In the genomic region with DNA sequence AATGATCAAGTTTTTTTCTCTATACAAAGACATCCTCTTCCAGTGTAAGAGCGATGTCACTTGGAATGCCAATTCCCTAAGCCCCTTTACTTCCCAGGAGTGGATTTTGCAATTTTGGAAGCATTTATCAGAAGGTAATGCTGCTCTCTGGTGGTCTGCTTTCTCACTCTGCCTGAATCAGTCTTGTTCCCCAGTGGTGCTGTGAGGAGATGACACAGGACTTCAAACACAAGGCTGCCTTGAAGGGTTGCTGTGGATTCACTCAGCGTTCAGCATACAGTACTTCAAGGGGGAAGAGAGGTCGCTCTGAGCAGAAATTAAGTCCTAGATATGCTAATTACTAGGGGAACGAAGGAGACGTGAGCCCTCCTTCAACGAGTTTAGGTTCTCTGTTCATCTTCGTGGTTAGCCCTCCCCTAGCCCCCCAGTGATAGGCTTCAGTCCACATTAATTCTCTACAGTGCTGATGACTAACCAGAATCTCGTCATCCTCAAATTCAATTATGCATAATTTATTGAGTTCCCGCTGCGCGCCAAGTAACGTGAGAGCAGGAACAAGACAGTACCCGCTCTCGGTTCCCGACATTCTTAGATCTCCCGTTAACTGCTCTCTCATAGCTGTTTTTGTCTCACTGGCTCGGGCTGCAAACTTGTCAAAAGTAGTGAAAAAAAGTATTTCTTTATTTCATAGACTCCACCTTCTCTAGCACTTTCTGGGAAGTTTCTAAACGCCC, we compare ENCODE assay signal across 8 mouse cellular contexts. TPM values are rescaled to one million over a fixed set of nuclear protein-coding genes. Genes with fewer than 3 reads are reported as not detected.
A peak's percentile ranks its signal among the peaks of the same experiment; 100 is the strongest.
DNase-seq lines count a peak whose midpoint lies in the region; ATAC-seq and TF ChIP-seq lines count a peak whose summit lies in the region.
"Had no signal": no experiment of that assay in that cellular context is flagged by ENCODE, and none has a peak within 500 bp of the region (broad histone marks: within the 10 kb centered on the region; RNA-seq: fewer than 3 reads in every experiment).

No protein-coding gene starts in this region.

- 7% methylated on average over 18 of the region's 18 CpGs for WGBS in lung, postnatal 0 days
- WGBS in embryonic facial prominence, embryonic 13.5 days = 3% methylated on average over 18 of the region's 18 CpGs
- WGBS in intestine, embryonic 15.5 days = 3% methylated on average over 18 of the region's 18 CpGs
- 3% methylated on average over 18 of the region's 18 CpGs for WGBS in midbrain, embryonic 13.5 days

- TF ChIP-seq EP300 in lung, postnatal 0 days (IDR thresholded peaks at IDR 0.05) = no peak

- peak; percentile 56 for DNase-seq in lung, postnatal 0 days (ENCODE audit: low spot score)
- no peak for DNase-seq in lung, postnatal 25 days (ENCODE audit: low spot score)
- DNase-seq in adrenal gland, adult 2 months = peak; percentile 42
- no peak for DNase-seq in gastrocnemius, postnatal 14 days

- no peak overlapping the region for H3K9ac ChIP-seq in lung, postnatal 0 days (replicated peaks; ENCODE audit: low read depth)
- peak overlapping the region; percentile 59 for H3K9ac ChIP-seq in embryonic facial prominence, embryonic 13.5 days
- H3K9ac ChIP-seq in intestine, embryonic 15.5 days = no peak overlapping the region; the same call in 1 of the 2 replicates
- peak overlapping the region; percentile 36 for H3K9ac ChIP-seq in midbrain, embryonic 13.5 days (replicated peaks)

- H3K4me2 ChIP-seq in lung, postnatal 0 days (replicated peaks; ENCODE audit: low read depth, low read length) = peak overlapping the region; percentile 60
- H3K4me2 ChIP-seq in embryonic facial prominence, embryonic 13.5 days = peak overlapping the region; percentile 86
- peak overlapping the region; percentile 84 for H3K4me2 ChIP-seq in intestine, embryonic 15.5 days (replicated peaks)
- H3K4me2 ChIP-seq in midbrain, embryonic 13.5 days (replicated peaks) = peak overlapping the region; percentile 86

- no peaks in the 10 kb centered on the region for H3K27me3 ChIP-seq in lung, postnatal 0 days (replicated peaks; ENCODE audit: insufficient read depth, low read length)
- H3K27me3 ChIP-seq in embryonic facial prominence, embryonic 13.5 days = peaks cover 3% of the 10 kb centered on the region; the same call in 1 of the 2 replicates
- H3K27me3 ChIP-seq in intestine, embryonic 15.5 days (replicated peaks) = no peaks in the 10 kb centered on the region; the same call in 1 of the 2 replicates
- H3K27me3 ChIP-seq in midbrain, embryonic 13.5 days = 0 out of 2 replicates have a peak, but pooled peaks cover 3% of the 10 kb centered on the region

- H3K36me3 ChIP-seq in lung, postnatal 0 days (ENCODE audit: insufficient read depth, low read length) = no peaks in the 10 kb centered on the region
- no peaks in the 10 kb centered on the region for H3K36me3 ChIP-seq in embryonic facial prominence, embryonic 13.5 days
- H3K36me3 ChIP-seq in intestine, embryonic 15.5 days = no peaks in the 10 kb centered on the region
- H3K36me3 ChIP-seq in midbrain, embryonic 13.5 days = no peaks in the 10 kb centered on the region

- no peaks in the 10 kb centered on the region for H3K9me3 ChIP-seq in lung, postnatal 0 days (ENCODE audit: low read length)
- no peaks in the 10 kb centered on the region for H3K9me3 ChIP-seq in embryonic facial prominence, embryonic 13.5 days
- H3K9me3 ChIP-seq in intestine, embryonic 15.5 days = no peaks in the 10 kb centered on the region
- no peaks in the 10 kb centered on the region; the same call in 1 of the 2 replicates for H3K9me3 ChIP-seq in midbrain, embryonic 13.5 days

- intact Hi-C loops in gastrocnemius, postnatal 14 days (cut with DNase I; ENCODE audit: low total_unique reads) = loop anchor here (2.0 kb wide), 1 partner anchor 54 kb away; no protein-coding TSS in a partner anchor

- H3K27ac ChIP-seq in lung, postnatal 0 days (ENCODE audit: low read length) = no peak overlapping the region
- no peak overlapping the region for H3K27ac ChIP-seq in embryonic facial prominence, embryonic 13.5 days
- no peak overlapping the region for H3K27ac ChIP-seq in intestine, embryonic 15.5 days
- no peak overlapping the region for H3K27ac ChIP-seq in midbrain, embryonic 13.5 days

- TF ChIP-seq CTCF in lung, postnatal 0 days (IDR thresholded peaks at IDR 0.05) = peak; percentile 46

- peak; percentile 63 for ATAC-seq in lung, postnatal 0 days
- ATAC-seq in embryonic facial prominence, embryonic 13.5 days (ENCODE audit: insufficient number of reproducible peaks, insufficient read depth, low FRiP score, low TSS enrichment, low read depth) = no peak
- peak; percentile 71 for ATAC-seq in intestine, embryonic 15.5 days
- peak; percentile 75 for ATAC-seq in midbrain, embryonic 13.5 days

- H3K4me3 ChIP-seq in lung, postnatal 0 days (ENCODE audit: low read depth, low read length) = peak overlapping the region; percentile 32
- peak overlapping the region; percentile 46 for H3K4me3 ChIP-seq in embryonic facial prominence, embryonic 13.5 days
- H3K4me3 ChIP-seq in intestine, embryonic 15.5 days (replicated peaks) = peak overlapping the region; percentile 41
- H3K4me3 ChIP-seq in midbrain, embryonic 13.5 days (replicated peaks) = peak overlapping the region; percentile 44

- no peaks in the 10 kb centered on the region for H3K4me1 ChIP-seq in lung, postnatal 0 days (ENCODE audit: insufficient read depth, low read depth, low read length)
- H3K4me1 ChIP-seq in embryonic facial prominence, embryonic 13.5 days = peaks cover 9% of the 10 kb centered on the region
- no peaks in the 10 kb centered on the region for H3K4me1 ChIP-seq in intestine, embryonic 15.5 days (replicated peaks)
- peaks cover 5% of the 10 kb centered on the region for H3K4me1 ChIP-seq in midbrain, embryonic 13.5 days (replicated peaks)

RNA-seq across cellular contexts. Expression of gene Wdr63, which starts 0.6 kb away (rescaled TPM):
- 2.7 and 2.9 TPM in 2 replicates for polyA plus RNA-seq in lung, postnatal 0 days (2015; fragmentation: Nextera tagmentation; extraction: Ambion mirVana)
- total RNA-seq in adrenal gland, adult 2 months (2021) = not detected
- not detected in 2 replicates for polyA plus RNA-seq in adrenal gland, adult 2 months (2012; rRNA removed)
- polyA plus RNA-seq in embryonic facial prominence, embryonic 13.5 days (2015; fragmentation: Nextera tagmentation; extraction: Ambion mirVana) = 0.48 TPM in 1 of 2 replicates, not detected in the other
- polyA plus RNA-seq in intestine, embryonic 15.5 days (2015; fragmentation: Nextera tagmentation; extraction: Ambion mirVana) = 0.38 TPM in 1 of 2 replicates, not detected in the other
- 0.14 and 0.57 TPM in 2 replicates for polyA plus RNA-seq in midbrain, embryonic 13.5 days (2015; fragmentation: Nextera tagmentation; extraction: Ambion mirVana)
- total RNA-seq in gastrocnemius, postnatal 14 days (2021) = not detected
- total RNA-seq: heart, postnatal 10 days had no signal

RNA-seq across cellular contexts. Expression of gene Mcoln3, which starts 10.0 kb away (rescaled TPM):
- polyA plus RNA-seq in lung, postnatal 0 days (2015; fragmentation: Nextera tagmentation; extraction: Ambion mirVana) = 0.52 and 0.55 TPM in 2 replicates
- total RNA-seq in adrenal gland, adult 2 months (2021) = not detected
- polyA plus RNA-seq in adrenal gland, adult 2 months (2012; rRNA removed) = not detected in 2 replicates
- polyA plus RNA-seq in embryonic facial prominence, embryonic 13.5 days (2015; fragmentation: Nextera tagmentation; extraction: Ambion mirVana) = 3.9 and 5.7 TPM in 2 replicates
- 30.5 and 38.5 TPM in 2 replicates for polyA plus RNA-seq in intestine, embryonic 15.5 days (2015; fragmentation: Nextera tagmentation; extraction: Ambion mirVana)
- polyA plus RNA-seq in midbrain, embryonic 13.5 days (2015; fragmentation: Nextera tagmentation; extraction: Ambion mirVana) = 0.95 and 0.96 TPM in 2 replicates
- total RNA-seq in gastrocnemius, postnatal 14 days (2021) = not detected
- total RNA-seq: heart, postnatal 10 days had no signal

RNA-seq across cellular contexts. Expression of gene Mcoln2, which starts 42.4 kb away (rescaled TPM):
- polyA plus RNA-seq in lung, postnatal 0 days (2015; fragmentation: Nextera tagmentation; extraction: Ambion mirVana) = 0.25 and 0.27 TPM in 2 replicates
- not detected for total RNA-seq in adrenal gland, adult 2 months (2021)
- not detected in 2 replicates for polyA plus RNA-seq in adrenal gland, adult 2 months (2012; rRNA removed)
- polyA plus RNA-seq in embryonic facial prominence, embryonic 13.5 days (2015; fragmentation: Nextera tagmentation; extraction: Ambion mirVana) = 0.51 and 0.58 TPM in 2 replicates
- polyA plus RNA-seq in intestine, embryonic 15.5 days (2015; fragmentation: Nextera tagmentation; extraction: Ambion mirVana) = 7.9 and 8.3 TPM in 2 replicates
- polyA plus RNA-seq in midbrain, embryonic 13.5 days (2015; fragmentation: Nextera tagmentation; extraction: Ambion mirVana) = 0.22 and 0.35 TPM in 2 replicates
- under 1 TPM in 1 of 2 experiments, not detected in 1; 0.12 TPM for total RNA-seq in gastrocnemius, postnatal 14 days (2021)

Comparison
In these comparisons a context has a peak if more than half of its experiments do, and no peak if none do; other contexts are left out.
1. DNase-seq: peak in lung, postnatal 0 days (single experiment) and adrenal gland, adult 2 months (single experiment); none in lung, postnatal 25 days (single experiment) and gastrocnemius, postnatal 14 days (single experiment).
2. H3K9ac ChIP-seq: peak in embryonic facial prominence, embryonic 13.5 days (single experiment) and midbrain, embryonic 13.5 days (single experiment); none in lung, postnatal 0 days (single experiment) and intestine, embryonic 15.5 days (single experiment).
3. Peak in every context shown above with its lines, with median percentiles within 50 percentile points of each other: H3K4me2 ChIP-seq and H3K4me3 ChIP-seq.